Mouse (Mus musculus) limb, embryonic 14.5 days (tissue): Measurements from ENCODE around the gene Shroom4. TPM values are rescaled to one million over a fixed set of nuclear protein-coding genes. Genes with fewer than 3 reads are reported as not detected.

Source experiments
- ATAC-seq: fragments of 200-750 bp; cut with Nextera tagmentation; 2 replicates; pipeline ENCODE4 v1.8.0; 2017; ENCODE audit warnings: low read depth, moderate number of reproducible peaks, moderate TSS enrichment; ENCODE audit not compliant: low FRiP score
- DNase-seq: peaks from one replicate; pipeline ENCODE4 v3.0.0-alpha.2; 2015; ENCODE audit warnings: low spot score
- H3K27ac ChIP-seq: fragments of 300-500 bp; sonication (generic); replicated peaks from 2 replicates; pipeline ENCODE4 v1.5.1; 2014; ENCODE audit warnings: low read depth, mild to moderate bottlenecking, low read length, moderate library complexity, mixed read lengths
- H3K27me3 ChIP-seq: fragments of 300-500 bp; sonication (generic); 2 replicates; pipeline ENCODE4 v1.6.1; 2014; ENCODE audit warnings: low read length, mixed read lengths; ENCODE audit not compliant: control insufficient read depth, insufficient read depth
- H3K36me3 ChIP-seq: fragments of 300-500 bp; sonication (generic); 2 replicates; pipeline ENCODE4 v1.6.1; 2014; ENCODE audit warnings: mild to moderate bottlenecking, low read length, moderate library complexity, mixed read lengths; ENCODE audit not compliant: control insufficient read depth, insufficient read depth
- H3K4me1 ChIP-seq: fragments of 300-500 bp; sonication (generic); 2 replicates; pipeline ENCODE4 v1.6.1; 2014; ENCODE audit warnings: antibody characterized with exemption, low read length, mixed read lengths; ENCODE audit not compliant: control insufficient read depth, insufficient read depth
- H3K4me2 ChIP-seq: fragments of 300-500 bp; sonication (generic); replicated peaks from 2 replicates; pipeline ENCODE4 v1.6.1; 2014; ENCODE audit warnings: low read depth, mild to moderate bottlenecking, low read length, moderate library complexity; ENCODE audit not compliant: severe bottlenecking
- H3K4me3 ChIP-seq: fragments of 300-500 bp; sonication (generic); replicated peaks from 2 replicates; pipeline ENCODE4 v1.5.1; 2014; ENCODE audit warnings: low read length
- H3K9ac ChIP-seq: fragments of 300-500 bp; sonication (generic); 2 replicates; pipeline ENCODE4 v1.6.1; 2014; ENCODE audit warnings: mild to moderate bottlenecking, low read depth, low read length, moderate library complexity; ENCODE audit not compliant: severe bottlenecking
- H3K9me3 ChIP-seq: fragments of 300-500 bp; sonication (generic); 2 replicates; pipeline ENCODE4 v1.6.1; 2016; ENCODE audit warnings: low read length; ENCODE audit not compliant: control insufficient read depth
- POLR2A ChIP-seq: fragments of 200-500 bp; IDR thresholded peaks from 2 replicates; pipeline ENCODE4 v1.8.0; 2012; ENCODE audit warnings: inconsistent platforms, mild to moderate bottlenecking, moderate library complexity, borderline replicate concordance; ENCODE audit not compliant: insufficient read depth, insufficient read length; ENCODE audit errors: extremely low read depth
- WGBS: fragments of 180-500 bp; shearing (Covaris S2); extraction: QIAGEN DNeasy Blood & Tissue Kit; methylation state at CpG from one replicate; pipeline ENCODE4 v1.1.7; 2014; 5-methylcytosine and 5-hydroxymethylcytosine counted together
- polyA plus RNA-seq, 2 experiments: library from polyadenylated mRNA; depleted of rRNA in 1 of 2; stranded (reverse) in 1 of 2; unstranded in 1 of 2; fragments of >200 nt; fragmentation: Nextera tagmentation in 1 of 2; extraction: Ambion mirVana in 1 of 2; gene quantifications; 2 replicates each; pipeline versions ENCODE4 v1.2.1 to v1.2.3; 2012 to 2014

Gene Shroom4
- polyA plus RNA-seq, 2 experiments = 6.8 to 7.3 TPM

DNA sequence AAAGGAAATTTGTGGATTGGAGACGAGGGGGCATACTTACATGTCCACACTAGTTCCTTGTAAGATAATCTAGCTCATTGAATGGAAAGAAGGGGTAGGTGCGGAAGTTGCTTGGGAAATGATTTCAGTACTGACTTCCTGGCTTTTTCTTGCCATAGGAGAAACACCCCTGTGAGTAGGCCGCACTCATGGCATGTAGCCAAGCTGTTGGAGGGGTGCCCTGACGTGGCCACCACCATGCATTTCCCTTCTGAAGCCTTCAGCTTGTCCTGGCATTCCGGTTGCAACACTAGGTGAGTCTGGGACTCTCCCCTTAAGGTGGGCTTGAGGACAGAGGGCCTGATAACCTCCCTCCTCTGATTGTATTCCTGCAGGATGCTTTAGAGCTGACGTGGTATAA is 181.0 kb downstream of the Shroom4 start:
- DNase-seq (no peak), ATAC-seq (no peak)
- WGBS = 82% methylated on average over 6 of the region's 6 CpGs
- no peak for TF ChIP-seq POLR2A
- Histone ChIP-seq H3K36me3 (peaks cover 4% of the 10 kb centered on the region; the same call in 1 of the 2 replicates), H3K27me3 (no peaks in the 10 kb centered on the region), H3K9me3 (no peaks in the 10 kb centered on the region), H3K4me2 (no peak overlapping the region), H3K4me3 (no peak overlapping the region), H3K4me1 (no peaks in the 10 kb centered on the region), H3K27ac (no peak overlapping the region), H3K9ac (no peak overlapping the region)

DNA sequence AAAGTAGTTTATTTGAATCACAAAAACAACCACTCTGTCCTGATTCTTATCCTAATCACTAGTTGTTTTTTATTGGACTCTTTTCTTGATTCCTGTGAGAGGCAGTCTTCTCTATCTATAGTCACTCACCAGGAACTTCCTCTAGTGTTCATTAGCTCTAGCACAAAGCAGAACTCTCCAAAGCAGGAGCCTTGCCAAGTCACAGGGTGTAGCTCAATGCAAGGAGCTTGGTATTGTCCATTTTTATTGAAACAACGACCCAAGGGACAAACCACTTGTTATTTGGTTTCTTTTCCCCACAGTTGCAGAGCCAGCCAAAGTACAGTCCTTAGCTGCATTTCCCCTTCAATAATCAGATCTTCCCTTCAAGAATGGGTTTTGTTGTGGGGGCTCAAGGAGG is 181.5 kb downstream of the Shroom4 start:
- Histone ChIP-seq H3K27ac (no peak overlapping the region), H3K36me3 (peaks cover 4% of the 10 kb centered on the region; the same call in 1 of the 2 replicates), H3K4me1 (no peaks in the 10 kb centered on the region), H3K27me3 (no peaks in the 10 kb centered on the region), H3K4me3 (no peak overlapping the region), H3K9me3 (no peaks in the 10 kb centered on the region), H3K4me2 (no peak overlapping the region), H3K9ac (no peak overlapping the region)
- DNase-seq (no peak), ATAC-seq (no peak)
- WGBS = 76% methylated on average over 1 of the region's 1 CpGs
- no peak for TF ChIP-seq POLR2A

DNA sequence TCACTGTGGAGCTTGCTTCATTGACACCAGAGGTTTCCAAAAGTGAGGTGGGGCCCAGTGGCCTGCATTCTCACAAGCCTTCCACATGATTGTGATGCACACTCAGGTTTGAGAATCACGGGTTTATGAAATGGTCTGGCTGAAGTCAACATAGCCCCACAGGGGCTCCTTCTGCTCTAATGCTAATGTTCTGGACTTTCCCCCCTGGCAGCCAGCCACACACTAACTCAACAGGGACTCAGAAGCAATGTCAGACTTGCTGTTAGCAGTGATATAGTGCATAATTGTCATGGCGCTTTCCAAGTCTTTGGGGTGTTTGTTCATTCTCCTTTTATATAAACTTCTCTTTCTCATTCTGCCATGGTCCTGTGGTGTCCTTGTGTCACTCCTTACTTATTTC is 183.0 kb downstream of the Shroom4 start:
- 84% methylated on average over 2 of the region's 2 CpGs for WGBS
- no peak for ATAC-seq
- TF ChIP-seq POLR2A = no peak
- no peak for DNase-seq
- no peaks in the 10 kb centered on the region for H3K9me3 ChIP-seq
- H3K27me3 ChIP-seq = no peaks in the 10 kb centered on the region
- no peak overlapping the region for H3K4me3 ChIP-seq
- H3K36me3 ChIP-seq = peaks cover 4% of the 10 kb centered on the region; the same call in 1 of the 2 replicates
- no peaks in the 10 kb centered on the region for H3K4me1 ChIP-seq
- no peak overlapping the region for H3K27ac ChIP-seq
- H3K9ac ChIP-seq = no peak overlapping the region
- no peak overlapping the region for H3K4me2 ChIP-seq

DNA sequence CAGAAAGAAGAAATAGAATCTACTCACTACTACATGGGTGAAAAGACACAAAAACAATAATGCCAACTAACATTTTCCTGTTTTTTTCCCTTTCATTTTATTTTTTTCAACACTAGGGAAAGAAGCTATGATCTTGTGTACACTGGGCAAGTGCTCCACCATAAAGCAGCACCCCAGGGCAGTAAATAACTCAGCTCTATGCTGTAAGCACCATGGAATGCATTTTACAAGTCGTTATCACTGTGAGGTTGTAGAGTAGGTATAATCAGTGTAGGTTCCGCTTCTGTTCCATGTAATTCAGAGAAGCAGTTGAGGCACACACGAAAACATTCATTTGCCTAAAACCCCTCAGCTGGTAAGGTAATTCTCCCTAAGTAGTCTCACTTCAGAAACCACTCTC is 194.5 kb downstream of the Shroom4 start:
- no peak overlapping the region for H3K4me2 ChIP-seq
- H3K4me1 ChIP-seq = no peaks in the 10 kb centered on the region
- H3K9me3 ChIP-seq = no peaks in the 10 kb centered on the region
- DNase-seq (no peak), ATAC-seq (no peak)
- TF ChIP-seq POLR2A = no peak
- H3K9ac ChIP-seq = no peak overlapping the region
- H3K36me3 ChIP-seq = no peaks in the 10 kb centered on the region
- no peak overlapping the region for H3K4me3 ChIP-seq
- no peak overlapping the region for H3K27ac ChIP-seq
- no peaks in the 10 kb centered on the region for H3K27me3 ChIP-seq
- 62% methylated on average over 3 of the region's 3 CpGs for WGBS

DNA sequence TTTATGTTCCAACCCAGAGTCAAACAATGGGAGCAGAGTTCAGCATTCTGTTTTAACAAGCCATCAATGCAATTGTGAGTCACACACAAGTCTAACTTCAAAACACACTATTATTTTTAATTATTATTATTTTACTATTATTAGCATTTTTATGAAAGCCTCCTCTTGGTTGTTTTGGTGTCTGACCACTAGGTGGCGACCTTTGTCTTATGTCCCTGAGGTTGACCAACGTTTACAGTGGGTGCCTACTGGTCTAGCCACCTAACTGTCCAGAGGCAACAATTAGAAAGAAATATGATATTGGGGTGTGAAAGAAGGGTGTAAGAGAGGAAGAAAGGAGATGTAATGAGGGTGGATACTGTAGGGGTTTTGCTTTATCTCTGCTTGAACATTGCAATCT is 254.4 kb downstream of the Shroom4 start:
- ATAC-seq (no peak), DNase-seq (no peak)
- Histone ChIP-seq H3K4me1 (no peaks in the 10 kb centered on the region), H3K36me3 (no peaks in the 10 kb centered on the region), H3K9ac (no peak overlapping the region), H3K9me3 (no peaks in the 10 kb centered on the region), H3K27me3 (no peaks in the 10 kb centered on the region), H3K27ac (no peak overlapping the region), H3K4me2 (no peak overlapping the region), H3K4me3 (no peak overlapping the region)
- TF ChIP-seq POLR2A = no peak
- WGBS = 4% methylated on average over 2 of the region's 2 CpGs

DNA sequence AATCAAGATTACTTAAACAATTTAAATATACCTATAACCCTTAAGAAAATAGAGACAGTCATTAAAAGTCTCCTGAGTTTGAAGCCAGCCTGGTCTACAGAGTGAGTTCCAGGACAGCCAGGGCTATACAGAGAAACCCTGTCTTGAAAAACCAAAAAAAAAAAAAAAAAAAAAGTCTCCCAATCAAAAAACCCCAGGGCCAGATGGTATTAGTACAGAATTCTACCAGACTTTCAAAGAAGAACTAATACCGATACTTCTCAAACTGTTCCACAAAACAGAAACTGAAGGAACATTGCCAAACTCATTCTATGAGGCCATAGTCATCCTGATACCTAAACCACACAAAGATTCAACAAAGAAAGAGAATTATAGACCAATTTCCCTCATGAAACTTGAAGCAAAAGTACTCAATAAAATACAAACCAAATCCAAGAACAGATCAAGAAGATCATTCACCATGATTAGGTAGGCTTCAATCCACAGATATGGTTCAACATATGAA is 259.2 kb downstream of the Shroom4 start:
- no peak overlapping the region for H3K27ac ChIP-seq
- H3K4me2 ChIP-seq = no peak overlapping the region
- 83% methylated on average over 1 of the region's 1 CpGs for WGBS
- no peaks in the 10 kb centered on the region for H3K36me3 ChIP-seq
- no peaks in the 10 kb centered on the region for H3K9me3 ChIP-seq
- ATAC-seq (no peak), DNase-seq (no peak)
- H3K4me1 ChIP-seq = no peaks in the 10 kb centered on the region
- no peak for TF ChIP-seq POLR2A
- H3K27me3 ChIP-seq = no peaks in the 10 kb centered on the region
- no peak overlapping the region for H3K9ac ChIP-seq
- H3K4me3 ChIP-seq = no peak overlapping the region

Other genes with a start within 250 kb of the Shroom4 start
- gene Nudt10, start 226.8 kb upstream of the Shroom4 start, polyA plus RNA-seq (2012; rRNA removed) = 3.6 and 4.3 TPM in 2 replicates
- 4.7 and 5.8 TPM in 2 replicates for gene Nudt10, start 226.8 kb upstream of the Shroom4 start, polyA plus RNA-seq (2014; fragmentation: Nextera tagmentation; extraction: Ambion mirVana)
- gene Bmp15, start 79.1 kb upstream of the Shroom4 start, polyA plus RNA-seq (2012; rRNA removed) = 0.28 and 0.32 TPM in 2 replicates
- 0.36 and 0.46 TPM in 2 replicates for gene Bmp15, start 79.1 kb upstream of the Shroom4 start, polyA plus RNA-seq (2014; fragmentation: Nextera tagmentation; extraction: Ambion mirVana)